Mouse (Mus musculus): ENCODE measurements around the gene Coq6. TPM values are rescaled to one million over a fixed set of nuclear protein-coding genes. Genes with fewer than 3 reads are reported as not detected.

Gene Coq6
- polyA plus RNA-seq, 1 experiment from 2014 or later, result 43.5 TPM

GRCm38 (mm10) chr12:84417605-84417922, 56.1 kb downstream of the Coq6 start:
- peak; percentile 56; the same call in 1 of the 2 replicates for ATAC-seq (ENCODE audit: low FRiP score)
- peak overlapping the region; percentile 58 for H3K4me3 ChIP-seq (replicated peaks)
- WGBS, result 30% methylated on average over 18 of the region's 18 CpGs

More at GRCm38 (mm10) chr12:84417605-84417922, 56.1 kb downstream of the Coq6 start:
- H3K27me3 ChIP-seq (replicated peaks), result no peaks in the 10 kb centered on the region
- no peaks in the 10 kb centered on the region for H3K9me3 ChIP-seq (replicated peaks)
- H3K4me2 ChIP-seq, result peak overlapping the region; percentile 78
- no peaks in the 10 kb centered on the region for H3K36me3 ChIP-seq
- H3K27ac ChIP-seq (replicated peaks), result peak overlapping the region; percentile 85
- peaks cover 8% of the 10 kb centered on the region for H3K4me1 ChIP-seq
- H3K9ac ChIP-seq (replicated peaks), result peak overlapping the region; percentile 55

Other genes with a start within 250 kb of the Coq6 start
- gene Dnal1, start 247.3 kb upstream of the Coq6 start, polyA plus RNA-seq (2015; fragmentation: Nextera tagmentation; extraction: Ambion mirVana), result 6.7 and 7.0 TPM in 2 replicates
- 3.2 and 3.8 TPM in 2 replicates for gene Pnma1, start 213.2 kb upstream of the Coq6 start, polyA plus RNA-seq (2015; fragmentation: Nextera tagmentation; extraction: Ambion mirVana)
- 4.0 and 5.4 TPM in 2 replicates for gene Elmsan1, start 142.8 kb upstream of the Coq6 start, polyA plus RNA-seq (2015; fragmentation: Nextera tagmentation; extraction: Ambion mirVana)
- 15.8 and 18.2 TPM in 2 replicates for gene Ptgr2, start 76.4 kb upstream of the Coq6 start, polyA plus RNA-seq (2015; fragmentation: Nextera tagmentation; extraction: Ambion mirVana)
- gene Zfp410, start 44.8 kb upstream of the Coq6 start, polyA plus RNA-seq (2015; fragmentation: Nextera tagmentation; extraction: Ambion mirVana), result 60.6 and 61.2 TPM in 2 replicates
- 16.0 and 16.8 TPM in 2 replicates for gene Fam161b, start 176 bp downstream of the Coq6 start, polyA plus RNA-seq (2015; fragmentation: Nextera tagmentation; extraction: Ambion mirVana)
- gene Entpd5, start 47.4 kb downstream of the Coq6 start, polyA plus RNA-seq (2015; fragmentation: Nextera tagmentation; extraction: Ambion mirVana), result 11.6 and 17.0 TPM in 2 replicates
- 3.6 and 5.0 TPM in 2 replicates for gene Bbof1, start 47.4 kb downstream of the Coq6 start, polyA plus RNA-seq (2015; fragmentation: Nextera tagmentation; extraction: Ambion mirVana)
- 21.5 and 21.9 TPM in 2 replicates for gene Rnf113a2, start 55.5 kb downstream of the Coq6 start, polyA plus RNA-seq (2015; fragmentation: Nextera tagmentation; extraction: Ambion mirVana)
- gene Aldh6a1, start 89.3 kb downstream of the Coq6 start, polyA plus RNA-seq (2015; fragmentation: Nextera tagmentation; extraction: Ambion mirVana), result 31.7 and 34.7 TPM in 2 replicates
- gene Lin52, start 89.8 kb downstream of the Coq6 start, polyA plus RNA-seq (2015; fragmentation: Nextera tagmentation; extraction: Ambion mirVana), result 28.9 and 29.7 TPM in 2 replicates
- gene Vsx2, start 208.1 kb downstream of the Coq6 start, polyA plus RNA-seq (2015; fragmentation: Nextera tagmentation; extraction: Ambion mirVana), result 5.7 and 6.0 TPM in 2 replicates

Measured in neural tube, embryonic 15.5 days (tissue).